Mouse (Mus musculus) lung, postnatal 0 days (tissue): ENCODE data around the gene Rps17.

Experiments
- CTCF ChIP-seq: IDR thresholded peaks from 2 replicates; pipeline ENCODE4 v1.5.1; 2016; ENCODE audit warnings: antibody characterized with exemption, mild to moderate bottlenecking
- EP300 ChIP-seq: IDR thresholded peaks from 2 replicates; pipeline ENCODE4 v1.6.1; 2016; ENCODE audit warnings: antibody characterized with exemption, mild to moderate bottlenecking, control low read depth

GRCm38 (mm10) chr7:81327661-81328060 is 17.4 kb downstream of the Rps17 start:
- TF ChIP-seq CTCF: no peak
- TF ChIP-seq EP300: no peak
